Mouse (Mus musculus): Measurements from ENCODE around the gene Gm9821. TPM values are rescaled to one million over a fixed set of nuclear protein-coding genes. Genes with fewer than 3 reads are reported as not detected.

Gene Gm9821
- total RNA-seq, 2 experiments from 2014 or later: not detected

GRCm38 (mm10) chr2:91948792-91949241 is 3.3 kb downstream of the Gm9821 start:
- DNase-seq: no peak

GRCm38 (mm10) chr2:91949411-91950274 is 4.1 kb downstream of the Gm9821 start:
- DNase-seq: peak; percentile 72 to 76

GRCm38 (mm10) chr2:91950275-91951085 is 5.0 kb downstream of the Gm9821 start:
- DNase-seq: peak; percentile 67 to 79

- DNase-seq: peak; percentile 88 to 93
Observed at GRCm38 (mm10) chr2:91953825-91954224, 8.3 kb downstream of the Gm9821 start.

GRCm38 (mm10) chr2:91955121-91955591 is 9.7 kb downstream of the Gm9821 start:
- no peak for DNase-seq

GRCm38 (mm10) chr2:91955875-91956274 is 10.4 kb downstream of the Gm9821 start:
- DNase-seq: no peak

GRCm38 (mm10) chr2:91957096-91957495 is 11.6 kb downstream of the Gm9821 start:
- no peak for DNase-seq

- DNase-seq: no peak
Observed at GRCm38 (mm10) chr2:91958049-91958448, 12.5 kb downstream of the Gm9821 start.

GRCm38 (mm10) chr2:91958701-91959457 is 13.4 kb downstream of the Gm9821 start:
- peak; percentile 60 to 73 for DNase-seq

GRCm38 (mm10) chr2:91959544-91960410 is 14.3 kb downstream of the Gm9821 start:
- DNase-seq: no peak

GRCm38 (mm10) chr2:91960459-91960858 is 15.0 kb downstream of the Gm9821 start:
- DNase-seq: no peak

GRCm38 (mm10) chr2:91961901-91962761 is 16.6 kb downstream of the Gm9821 start:
- no peak for DNase-seq

GRCm38 (mm10) chr2:91962864-91963401 is 17.4 kb downstream of the Gm9821 start:
- peak in 1 of 2 experiments; percentile 37 for DNase-seq

- peak; percentile 97 for DNase-seq
Observed at GRCm38 (mm10) chr2:91963443-91963932, 18.0 kb downstream of the Gm9821 start.

GRCm38 (mm10) chr2:91964610-91965204 is 19.2 kb downstream of the Gm9821 start:
- DNase-seq: no peak

GRCm38 (mm10) chr2:91965417-91965816 is 19.9 kb downstream of the Gm9821 start:
- DNase-seq: peak; percentile 78 to 91

- DNase-seq: no peak
Observed at GRCm38 (mm10) chr2:91966367-91966766, 20.9 kb downstream of the Gm9821 start.

- DNase-seq: peak; percentile 70 to 81
Observed at GRCm38 (mm10) chr2:91967962-91968361, 22.5 kb downstream of the Gm9821 start.

Data from heart, adult 18-20 months (tissue).